Mouse (Mus musculus) kidney, adult 2 months (tissue): ENCODE measurements around the gene Lsmem1.

Source experiments
- CTCF ChIP-seq: fragments of 200-500 bp; conservative IDR thresholded peaks from 2 replicates; pipeline ENCODE4 v1.5.1; 2011; ENCODE audit warnings: low read depth, mild to moderate bottlenecking, control low read depth, low read length, moderate library complexity, mixed read lengths; ENCODE audit not compliant: insufficient read depth, insufficient read length
- POLR2A ChIP-seq: fragments of 200-500 bp; IDR thresholded peaks from one replicate; pipeline ENCODE4 v1.6.1; 2011; ENCODE audit warnings: low read depth, low read length, control low read depth

DNA sequence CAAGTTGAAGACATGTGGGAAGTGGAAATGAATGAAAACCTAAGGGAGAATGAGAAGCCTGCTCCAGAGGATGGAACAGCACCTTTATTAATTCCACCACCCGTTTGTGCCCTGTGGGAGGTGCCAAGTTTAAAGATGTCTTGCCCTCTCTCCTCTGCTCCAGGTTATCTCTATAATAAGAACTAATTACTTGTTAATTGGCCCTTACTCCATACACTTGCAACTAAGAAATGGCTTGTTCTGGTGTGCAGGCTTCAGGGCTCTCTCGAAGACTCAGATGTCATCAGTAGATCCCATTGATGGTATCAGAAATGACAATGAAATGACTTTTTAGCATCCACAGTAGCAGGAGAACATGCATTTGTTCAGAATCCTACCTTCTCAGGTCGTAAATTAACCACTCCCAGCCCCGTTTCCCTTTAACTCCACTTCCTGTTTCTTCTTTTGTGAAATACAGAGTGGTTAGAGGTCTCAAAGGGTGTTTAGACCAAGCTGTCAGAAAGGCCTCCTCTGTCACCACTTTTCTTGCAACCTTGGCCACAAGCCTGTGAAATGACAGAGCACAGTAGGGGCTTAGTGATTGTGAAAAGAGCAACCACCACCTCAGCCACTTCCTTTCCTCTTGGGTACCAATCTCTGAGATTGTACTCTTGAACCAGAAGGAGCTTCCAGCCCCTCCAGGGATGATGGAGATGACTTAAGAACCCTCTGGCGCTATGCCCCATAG lies 49.3 kb upstream of the Lsmem1 start, which contains the start of gene Ifrd1:
- no peak for TF ChIP-seq CTCF
- no peak for TF ChIP-seq POLR2A
